Mouse (Mus musculus): Measurements from ENCODE around the gene E130218I03Rik.

- no peak for TF ChIP-seq CEBPB (IDR thresholded peaks at IDR 0.05; ENCODE audit: insufficient read depth, poor library complexity, severe bottlenecking)
- TF ChIP-seq POLR2A (IDR thresholded peaks at IDR 0.05; ENCODE audit: insufficient read length, low read depth), result no peak
Measured at GRCm38 (mm10) chr4:134257198-134258009, 13.9 kb downstream of the E130218I03Rik start.

Data from myocyte (in vitro differentiated cells).